Mouse (Mus musculus): ENCODE data around the gene Epb41l1. TPM values are rescaled to one million over a fixed set of nuclear protein-coding genes. Genes with fewer than 3 reads are reported as not detected.

Epb41l1 gene
- polyA plus RNA-seq, 1 experiment, result 4.9 TPM

DNA sequence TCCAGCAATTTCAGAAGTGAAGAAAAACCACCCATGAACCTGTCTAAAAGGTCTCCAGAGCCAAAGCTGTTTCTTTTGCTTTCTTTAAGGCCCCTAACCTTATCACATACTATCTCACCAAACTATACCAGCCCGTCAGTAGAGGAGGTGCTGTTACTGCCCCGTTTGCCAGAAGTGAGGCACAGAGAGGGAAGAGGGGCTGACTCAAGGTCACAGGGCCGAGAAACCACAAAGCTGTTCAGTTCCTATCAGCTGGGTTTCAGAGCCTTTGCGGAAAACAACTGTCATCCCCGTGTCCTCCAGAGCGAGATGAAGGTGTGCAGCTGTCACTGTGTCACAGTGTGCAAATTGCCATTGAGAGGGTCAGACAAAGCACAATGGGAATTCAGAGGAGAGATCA lies 21.2 kb downstream of the Epb41l1 start:
- 8% methylated on average over 6 of the region's 6 CpGs for WGBS

GRCm38 (mm10) chr2:156443323-156443722 lies 22.6 kb downstream of the Epb41l1 start:
- peaks cover 5% of the 10 kb centered on the region; the same call in 1 of the 2 replicates for H3K4me1 ChIP-seq (replicated peaks; ENCODE audit: control insufficient read depth, insufficient read depth, low read length)
- H3K36me3 ChIP-seq (ENCODE audit: control insufficient read depth, insufficient read depth, low read length), result no peaks in the 10 kb centered on the region
- no peaks in the 10 kb centered on the region for H3K27me3 ChIP-seq (ENCODE audit: control insufficient read depth, insufficient read depth, low read length)
- no peak for DNase-seq
- TF ChIP-seq POLR2A (IDR thresholded peaks at IDR 0.05; ENCODE audit: control insufficient read depth, extremely low read depth, insufficient read depth, low read length, poor library complexity), result no peak
- TF ChIP-seq CTCF (IDR thresholded peaks at IDR 0.05; ENCODE audit: borderline replicate concordance, control insufficient read depth, extremely low read depth, insufficient read depth, low read length, poor library complexity), result no peak
- no peak overlapping the region for H3K27ac ChIP-seq (ENCODE audit: control insufficient read depth, insufficient read depth, low read length)
- WGBS, result 94% methylated on average over 1 of the region's 1 CpGs
- no peak overlapping the region for H3K4me3 ChIP-seq (ENCODE audit: control insufficient read depth, insufficient read depth, low read length)

More for the DNA sequence above, 21.2 kb downstream of the Epb41l1 start:
- Histone ChIP-seq H3K27ac (ENCODE audit: control insufficient read depth, insufficient read depth, low read length) (no peak overlapping the region), H3K4me1 (replicated peaks; ENCODE audit: control insufficient read depth, insufficient read depth, low read length) (peaks cover 5% of the 10 kb centered on the region; the same call in 1 of the 2 replicates), H3K4me3 (ENCODE audit: control insufficient read depth, insufficient read depth, low read length) (no peak overlapping the region), H3K27me3 (ENCODE audit: control insufficient read depth, insufficient read depth, low read length) (no peaks in the 10 kb centered on the region), H3K36me3 (ENCODE audit: control insufficient read depth, insufficient read depth, low read length) (no peaks in the 10 kb centered on the region)
- no peak for TF ChIP-seq POLR2A (IDR thresholded peaks at IDR 0.05; ENCODE audit: control insufficient read depth, extremely low read depth, insufficient read depth, low read length, poor library complexity)
- no peak for TF ChIP-seq CTCF (IDR thresholded peaks at IDR 0.05; ENCODE audit: borderline replicate concordance, control insufficient read depth, extremely low read depth, insufficient read depth, low read length, poor library complexity)
- no peak for DNase-seq

DNA sequence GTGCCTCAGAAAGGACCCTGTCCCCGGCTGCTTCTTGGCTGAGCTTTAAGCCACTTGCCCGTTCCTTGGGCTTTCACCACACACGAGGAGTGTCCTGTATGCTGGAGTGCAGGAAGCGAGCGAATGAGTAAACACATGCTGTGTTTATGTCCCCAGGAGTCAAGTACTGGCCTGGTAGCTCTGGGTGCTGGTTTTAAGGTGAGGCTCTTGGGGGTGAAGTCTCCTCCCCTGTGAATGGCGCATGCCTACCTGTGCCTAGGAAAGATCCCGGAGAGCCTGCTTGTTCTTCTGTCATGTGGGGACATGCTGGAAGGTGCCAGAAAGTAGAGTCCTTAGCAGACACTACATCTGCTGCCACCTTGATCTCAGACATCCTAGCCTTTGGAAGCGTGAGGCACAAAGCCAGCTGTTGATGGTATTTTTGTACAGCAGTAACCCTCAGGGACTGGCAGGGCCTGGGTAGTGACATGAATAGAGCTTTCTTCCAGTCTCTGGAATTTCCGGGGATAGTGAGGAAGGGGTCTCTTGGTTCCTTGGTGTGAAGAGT lies 25.9 kb downstream of the Epb41l1 start:
- DNase-seq, result no peak
- Histone ChIP-seq H3K36me3 (ENCODE audit: control insufficient read depth, insufficient read depth, low read length) (no peaks in the 10 kb centered on the region), H3K27me3 (ENCODE audit: control insufficient read depth, insufficient read depth, low read length) (no peaks in the 10 kb centered on the region), H3K4me1 (replicated peaks; ENCODE audit: control insufficient read depth, insufficient read depth, low read length) (peaks cover 5% of the 10 kb centered on the region; the same call in 1 of the 2 replicates), H3K4me3 (ENCODE audit: control insufficient read depth, insufficient read depth, low read length) (no peak overlapping the region), H3K27ac (ENCODE audit: control insufficient read depth, insufficient read depth, low read length) (no peak overlapping the region)
- 96% methylated on average over 9 of the region's 9 CpGs for WGBS
- no peak for TF ChIP-seq POLR2A (IDR thresholded peaks at IDR 0.05; ENCODE audit: control insufficient read depth, extremely low read depth, insufficient read depth, low read length, poor library complexity)
- TF ChIP-seq CTCF (IDR thresholded peaks at IDR 0.05; ENCODE audit: borderline replicate concordance, control insufficient read depth, extremely low read depth, insufficient read depth, low read length, poor library complexity), result no peak

DNA sequence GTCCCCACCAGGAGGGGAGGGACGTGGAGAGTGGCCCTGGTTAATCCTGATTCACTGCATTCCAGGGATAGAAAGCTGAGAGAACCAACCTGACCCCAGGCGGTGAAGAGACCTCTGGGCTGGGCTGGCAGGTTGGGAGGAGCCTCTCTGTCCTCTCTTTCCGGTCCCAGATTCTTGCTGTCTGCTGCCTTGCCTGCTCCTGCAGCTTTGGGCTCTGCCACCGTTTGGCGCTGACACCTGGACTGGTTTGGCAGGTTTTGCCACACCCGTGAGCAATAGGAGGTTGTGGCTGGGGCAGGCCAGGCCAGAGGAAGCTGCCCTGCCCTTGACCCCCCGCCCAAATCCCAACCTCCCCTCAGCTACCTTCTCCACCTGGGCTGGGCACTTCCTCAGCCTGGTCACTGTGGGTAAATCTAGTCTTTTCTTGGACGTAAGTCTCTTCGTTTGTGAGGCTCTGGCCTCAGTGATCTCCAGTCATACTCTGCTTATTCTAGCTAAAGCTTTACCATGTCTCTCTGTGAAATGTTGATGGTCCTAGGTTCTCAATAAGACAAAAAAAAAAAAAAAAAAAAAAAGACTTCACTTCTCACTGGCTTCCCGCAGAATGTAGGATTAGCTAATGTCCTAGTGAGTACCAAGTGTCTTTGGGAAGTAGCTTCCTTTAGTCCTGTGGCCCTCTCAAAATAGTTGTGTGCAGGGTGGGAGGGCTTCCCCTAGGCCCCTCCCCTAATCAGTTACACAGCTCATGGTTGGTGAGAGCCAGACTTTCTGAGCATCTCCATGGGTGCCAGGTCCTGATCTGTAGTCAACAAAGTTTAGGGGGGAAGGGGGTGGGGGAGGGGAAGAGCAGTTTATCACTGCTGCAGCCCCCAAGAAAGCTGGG lies 26.9 kb downstream of the Epb41l1 start:
- no peak for DNase-seq
- Histone ChIP-seq H3K36me3 (ENCODE audit: control insufficient read depth, insufficient read depth, low read length) (no peaks in the 10 kb centered on the region), H3K27me3 (ENCODE audit: control insufficient read depth, insufficient read depth, low read length) (no peaks in the 10 kb centered on the region)

DNA sequence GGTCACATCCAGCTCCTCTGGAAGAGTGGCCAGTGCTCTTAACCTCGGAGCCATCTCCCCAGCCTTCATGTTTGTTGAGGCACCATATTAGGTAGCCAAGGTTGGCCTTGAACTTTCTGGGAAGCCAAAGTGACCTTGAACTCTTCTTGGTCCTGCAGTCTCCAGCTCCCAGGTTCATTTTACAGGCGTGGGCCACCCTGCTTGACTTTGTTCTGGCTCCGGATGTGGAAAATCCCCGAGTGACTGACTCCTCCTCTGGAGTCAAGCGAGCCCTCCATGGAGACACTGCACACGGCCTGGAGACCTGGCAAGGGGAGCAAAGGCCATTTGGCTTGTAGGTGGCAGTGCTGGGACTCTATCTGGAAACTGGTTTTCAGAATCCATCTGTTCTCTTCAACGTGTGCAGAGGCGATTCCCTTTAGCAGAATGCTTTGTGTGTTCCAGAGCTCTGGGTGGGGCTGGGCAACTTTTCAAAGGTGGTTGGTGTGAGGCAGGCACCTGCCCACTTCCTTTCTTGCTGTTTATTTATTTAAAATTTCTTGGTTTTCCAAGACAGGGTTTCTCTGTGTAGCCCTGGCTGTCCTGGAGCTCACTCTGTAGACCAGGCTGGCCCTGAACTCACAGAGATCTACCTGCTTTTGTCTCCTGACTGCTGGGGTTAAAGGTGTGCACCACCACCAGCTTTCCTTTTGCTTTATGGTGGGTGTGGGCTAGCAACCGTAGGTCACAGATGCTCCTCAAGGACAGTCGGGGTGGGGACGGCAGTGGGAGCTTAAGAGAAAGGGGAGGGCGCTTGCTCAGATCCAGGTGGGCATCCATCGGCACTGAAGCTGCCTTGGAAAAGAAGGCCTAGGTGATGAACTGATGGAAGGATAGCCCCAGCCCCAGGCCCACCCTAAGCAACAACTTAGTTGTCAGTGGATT lies 30.8 kb downstream of the Epb41l1 start:
- WGBS, result 90% methylated on average over 13 of the region's 13 CpGs
- H3K4me1 ChIP-seq (replicated peaks; ENCODE audit: control insufficient read depth, insufficient read depth, low read length), result no peaks in the 10 kb centered on the region
- no peak overlapping the region for H3K27ac ChIP-seq (ENCODE audit: control insufficient read depth, insufficient read depth, low read length)
- no peak for DNase-seq
- H3K27me3 ChIP-seq (ENCODE audit: control insufficient read depth, insufficient read depth, low read length), result no peaks in the 10 kb centered on the region
- H3K36me3 ChIP-seq (ENCODE audit: control insufficient read depth, insufficient read depth, low read length), result no peaks in the 10 kb centered on the region
- TF ChIP-seq POLR2A (IDR thresholded peaks at IDR 0.05; ENCODE audit: control insufficient read depth, extremely low read depth, insufficient read depth, low read length, poor library complexity), result no peak
- no peak for TF ChIP-seq CTCF (IDR thresholded peaks at IDR 0.05; ENCODE audit: borderline replicate concordance, control insufficient read depth, extremely low read depth, insufficient read depth, low read length, poor library complexity)
- no peak overlapping the region for H3K4me3 ChIP-seq (ENCODE audit: control insufficient read depth, insufficient read depth, low read length)

More for the DNA sequence above, 26.9 kb downstream of the Epb41l1 start:
- no peak for TF ChIP-seq CTCF (IDR thresholded peaks at IDR 0.05; ENCODE audit: borderline replicate concordance, control insufficient read depth, extremely low read depth, insufficient read depth, low read length, poor library complexity)
- TF ChIP-seq POLR2A (IDR thresholded peaks at IDR 0.05; ENCODE audit: control insufficient read depth, extremely low read depth, insufficient read depth, low read length, poor library complexity), result no peak
- 34% methylated on average over 10 of the region's 10 CpGs for WGBS
- H3K27ac ChIP-seq (ENCODE audit: control insufficient read depth, insufficient read depth, low read length), result no peak overlapping the region
- no peak overlapping the region for H3K4me3 ChIP-seq (ENCODE audit: control insufficient read depth, insufficient read depth, low read length)
- H3K4me1 ChIP-seq (replicated peaks; ENCODE audit: control insufficient read depth, insufficient read depth, low read length), result no peaks in the 10 kb centered on the region

DNA sequence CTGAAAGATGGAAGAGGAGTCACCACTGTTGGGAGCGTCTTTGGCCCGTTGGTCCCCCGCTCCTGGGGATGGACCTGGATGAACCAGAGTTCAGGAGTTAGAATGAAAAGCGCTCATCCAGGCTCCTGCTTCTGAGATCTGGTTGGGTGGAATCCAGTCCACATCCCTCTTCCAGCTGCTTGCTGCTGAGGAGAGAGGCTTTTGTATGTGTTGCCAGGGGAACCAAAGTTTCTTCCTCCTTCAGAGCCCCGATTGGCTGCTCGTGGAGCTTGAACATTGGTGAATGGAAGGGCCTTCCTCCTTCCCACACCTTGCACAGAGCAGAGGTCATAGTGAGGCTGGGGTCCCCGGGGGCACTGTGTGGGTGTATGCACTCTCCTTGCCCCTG lies 31.4 kb downstream of the Epb41l1 start:
- no peak overlapping the region for H3K4me3 ChIP-seq (ENCODE audit: control insufficient read depth, insufficient read depth, low read length)
- no peaks in the 10 kb centered on the region for H3K27me3 ChIP-seq (ENCODE audit: control insufficient read depth, insufficient read depth, low read length)
- no peaks in the 10 kb centered on the region for H3K4me1 ChIP-seq (replicated peaks; ENCODE audit: control insufficient read depth, insufficient read depth, low read length)
- H3K36me3 ChIP-seq (ENCODE audit: control insufficient read depth, insufficient read depth, low read length), result no peaks in the 10 kb centered on the region
- no peak for DNase-seq
- H3K27ac ChIP-seq (ENCODE audit: control insufficient read depth, insufficient read depth, low read length), result no peak overlapping the region
- TF ChIP-seq CTCF (IDR thresholded peaks at IDR 0.05; ENCODE audit: borderline replicate concordance, control insufficient read depth, extremely low read depth, insufficient read depth, low read length, poor library complexity) (no peak), POLR2A (IDR thresholded peaks at IDR 0.05; ENCODE audit: control insufficient read depth, extremely low read depth, insufficient read depth, low read length, poor library complexity) (no peak)
- WGBS, result 85% methylated on average over 7 of the region's 7 CpGs
